Mouse (Mus musculus): ENCODE measurements around the gene Wfdc21. TPM values are rescaled to one million over a fixed set of nuclear protein-coding genes. Genes with fewer than 3 reads are reported as not detected.
A peak's percentile ranks its signal among the peaks of the same experiment; 100 is the strongest.

Gene Wfdc21
- total and polyA plus RNA-seq, 2 experiments from 2014 or later: not detected

- Histone ChIP-seq H3K9me3 (ENCODE audit: low read length) (no peaks in the 10 kb centered on the region), H3K27ac (ENCODE audit: low read depth, low read length) (no peak overlapping the region), H3K9ac (no peak overlapping the region), H3K36me3 (ENCODE audit: insufficient read depth) (peaks cover 94% of the 10 kb centered on the region), H3K4me2 (ENCODE audit: low read depth) (no peak overlapping the region), H3K4me1 (ENCODE audit: insufficient read depth) (no peaks in the 10 kb centered on the region), H3K4me3 (ENCODE audit: low read depth, low read length) (no peak overlapping the region), H3K27me3 (ENCODE audit: insufficient read depth, low read length) (no peaks in the 10 kb centered on the region)
- WGBS: 95% methylated on average over 11 of the region's 11 CpGs
- DNase-seq: no peak
- no peak for ATAC-seq
- TF ChIP-seq CTCF (IDR thresholded peaks at IDR 0.05; ENCODE audit: low read depth): no peak
These were observed 27.6 kb downstream of the Wfdc21 start for GRCm38 (mm10) chr11:83774324-83774723.

DNA sequence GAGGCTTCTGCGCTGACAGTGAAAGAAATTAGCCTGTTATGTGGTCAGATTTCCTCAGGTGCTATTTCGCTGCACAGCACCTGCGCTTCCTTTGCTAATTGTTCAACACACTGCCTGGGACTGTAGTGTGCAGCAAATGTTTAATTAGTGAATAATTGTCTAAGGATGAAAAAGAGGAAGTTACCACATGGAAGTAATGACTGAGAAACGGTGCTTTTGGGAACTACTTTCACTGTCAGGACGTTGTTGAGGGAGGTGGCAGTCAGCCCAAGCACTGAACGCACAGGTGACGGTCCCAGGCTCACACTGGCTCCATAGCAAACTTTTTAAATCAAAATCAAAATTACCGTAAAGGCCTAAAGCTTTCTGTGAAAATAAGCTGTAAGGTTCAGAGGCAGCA, 30.1 kb downstream of the Wfdc21 start:
- no peak for DNase-seq
- Histone ChIP-seq H3K4me2 (ENCODE audit: low read depth) (no peak overlapping the region), H3K4me1 (ENCODE audit: insufficient read depth) (no peaks in the 10 kb centered on the region), H3K36me3 (ENCODE audit: insufficient read depth) (peaks cover 95% of the 10 kb centered on the region), H3K27me3 (ENCODE audit: insufficient read depth, low read length) (no peaks in the 10 kb centered on the region), H3K9me3 (ENCODE audit: low read length) (no peaks in the 10 kb centered on the region), H3K4me3 (ENCODE audit: low read depth, low read length) (no peak overlapping the region), H3K9ac (no peak overlapping the region), H3K27ac (ENCODE audit: low read depth, low read length) (no peak overlapping the region)
- TF ChIP-seq CTCF (IDR thresholded peaks at IDR 0.05; ENCODE audit: low read depth): no peak
- WGBS: 86% methylated on average over 8 of the region's 8 CpGs
- ATAC-seq: no peak

GRCm38 (mm10) chr11:83783931-83784600, 37.3 kb downstream of the Wfdc21 start:
- 75% methylated on average over 14 of the region's 14 CpGs for WGBS
- no peak for DNase-seq

DNA sequence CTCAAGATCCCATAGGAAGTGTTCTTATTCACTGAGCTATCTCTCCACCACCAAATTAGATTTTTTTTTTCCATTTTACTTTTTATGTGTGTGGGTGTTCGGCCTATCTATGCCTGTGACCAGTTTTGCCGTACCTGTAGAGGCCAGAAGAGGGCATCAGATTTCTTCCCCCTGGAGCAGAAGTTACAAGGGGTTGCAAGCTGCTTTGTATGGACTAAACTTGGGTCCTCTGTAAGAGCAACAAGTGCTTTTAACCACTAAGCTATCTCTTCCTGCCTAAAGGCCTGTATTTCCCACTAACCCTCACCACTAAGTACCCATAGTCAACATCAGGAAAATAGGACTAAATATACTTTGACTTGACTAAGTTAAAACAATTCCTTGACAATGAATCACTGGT, 37.9 kb downstream of the Wfdc21 start:
- no peaks in the 10 kb centered on the region for H3K27me3 ChIP-seq (ENCODE audit: insufficient read depth, low read length)
- ATAC-seq (no peak), DNase-seq (no peak)
- no peak overlapping the region for H3K4me2 ChIP-seq (ENCODE audit: low read depth)
- peaks cover 40% of the 10 kb centered on the region for H3K36me3 ChIP-seq (ENCODE audit: insufficient read depth)
- peak; percentile 28; the same call in 1 of the 2 replicates for TF ChIP-seq CTCF (IDR thresholded peaks at IDR 0.05; ENCODE audit: low read depth)
- no peaks in the 10 kb centered on the region for H3K4me1 ChIP-seq (ENCODE audit: insufficient read depth)
- 92% methylated on average over 2 of the region's 2 CpGs for WGBS
- H3K4me3 ChIP-seq (ENCODE audit: low read depth, low read length): no peak overlapping the region
- no peaks in the 10 kb centered on the region for H3K9me3 ChIP-seq (ENCODE audit: low read length)
- no peak overlapping the region for H3K27ac ChIP-seq (ENCODE audit: low read depth, low read length)
- no peak overlapping the region for H3K9ac ChIP-seq

More at GRCm38 (mm10) chr11:83783931-83784600, 37.3 kb downstream of the Wfdc21 start:
- Histone ChIP-seq H3K27ac (ENCODE audit: low read depth, low read length) (no peak overlapping the region), H3K9ac (no peak overlapping the region), H3K4me2 (ENCODE audit: low read depth) (no peak overlapping the region), H3K36me3 (ENCODE audit: insufficient read depth) (peaks cover 46% of the 10 kb centered on the region), H3K4me3 (ENCODE audit: low read depth, low read length) (no peak overlapping the region), H3K9me3 (ENCODE audit: low read length) (no peaks in the 10 kb centered on the region), H3K4me1 (ENCODE audit: insufficient read depth) (no peaks in the 10 kb centered on the region), H3K27me3 (ENCODE audit: insufficient read depth, low read length) (no peaks in the 10 kb centered on the region)
- no peak for TF ChIP-seq CTCF (IDR thresholded peaks at IDR 0.05; ENCODE audit: low read depth)
- ATAC-seq: no peak

DNA sequence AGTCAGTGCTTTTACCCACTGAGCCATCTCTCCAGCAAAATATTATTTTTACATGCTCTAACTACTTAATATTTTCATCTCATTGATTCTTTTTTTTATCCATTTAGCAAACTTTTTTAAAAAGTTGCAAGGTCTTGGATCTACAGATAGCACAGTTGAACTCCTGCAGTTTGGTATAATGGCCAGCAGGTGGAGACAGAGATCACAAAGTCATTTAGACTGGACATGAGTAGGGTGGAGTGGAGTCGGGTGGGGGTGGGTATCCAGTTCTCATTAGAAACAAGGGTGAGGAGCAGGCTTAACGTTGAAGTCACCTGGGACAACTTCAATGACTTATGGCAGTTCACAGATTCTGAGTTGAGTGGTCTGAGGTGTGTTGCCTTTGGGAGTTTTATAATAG, 38.6 kb downstream of the Wfdc21 start:
- Histone ChIP-seq H3K9ac (no peak overlapping the region), H3K27me3 (ENCODE audit: insufficient read depth, low read length) (no peaks in the 10 kb centered on the region), H3K27ac (ENCODE audit: low read depth, low read length) (no peak overlapping the region), H3K4me3 (ENCODE audit: low read depth, low read length) (no peak overlapping the region), H3K4me2 (ENCODE audit: low read depth) (no peak overlapping the region), H3K36me3 (ENCODE audit: insufficient read depth) (peaks cover 33% of the 10 kb centered on the region), H3K9me3 (ENCODE audit: low read length) (no peaks in the 10 kb centered on the region), H3K4me1 (ENCODE audit: insufficient read depth) (no peaks in the 10 kb centered on the region)
- TF ChIP-seq CTCF (IDR thresholded peaks at IDR 0.05; ENCODE audit: low read depth): peak; percentile 89
- DNase-seq (peak; percentile 85), ATAC-seq (peak; percentile 69)
- 6% methylated on average over 2 of the region's 2 CpGs for WGBS

DNA sequence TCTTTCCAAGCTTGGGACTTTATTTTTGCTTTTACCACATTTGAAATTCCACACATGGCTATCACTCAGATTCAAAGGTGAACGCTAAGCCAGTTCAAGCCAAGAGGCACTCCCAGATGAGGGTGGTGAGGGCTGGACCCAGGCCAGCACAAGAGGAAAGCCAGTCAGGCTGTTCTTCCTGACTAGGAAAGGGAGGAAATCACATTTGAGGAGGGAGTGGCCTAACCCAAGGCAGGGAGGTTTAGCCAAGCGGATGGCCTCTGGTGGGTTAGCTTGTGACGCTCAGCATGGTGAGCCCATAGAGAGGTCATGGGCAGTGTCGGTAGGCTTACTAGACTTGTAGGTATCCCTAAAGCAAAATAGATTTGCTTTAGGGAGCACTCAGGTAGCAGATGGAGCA, 40.1 kb downstream of the Wfdc21 start:
- DNase-seq (no peak), ATAC-seq (no peak)
- Histone ChIP-seq H3K36me3 (ENCODE audit: insufficient read depth) (peaks cover 18% of the 10 kb centered on the region), H3K4me1 (ENCODE audit: insufficient read depth) (no peaks in the 10 kb centered on the region), H3K27me3 (ENCODE audit: insufficient read depth, low read length) (no peaks in the 10 kb centered on the region), H3K27ac (ENCODE audit: low read depth, low read length) (no peak overlapping the region), H3K9ac (no peak overlapping the region), H3K4me3 (ENCODE audit: low read depth, low read length) (no peak overlapping the region), H3K9me3 (ENCODE audit: low read length) (no peaks in the 10 kb centered on the region), H3K4me2 (ENCODE audit: low read depth) (no peak overlapping the region)
- 78% methylated on average over 4 of the region's 4 CpGs for WGBS
- no peak for TF ChIP-seq CTCF (IDR thresholded peaks at IDR 0.05; ENCODE audit: low read depth)

GRCm38 (mm10) chr11:83787401-83788021, 40.8 kb downstream of the Wfdc21 start:
- Histone ChIP-seq H3K4me2 (ENCODE audit: low read depth) (no peak overlapping the region), H3K4me1 (ENCODE audit: insufficient read depth) (no peaks in the 10 kb centered on the region), H3K36me3 (ENCODE audit: insufficient read depth) (peaks cover 14% of the 10 kb centered on the region), H3K27me3 (ENCODE audit: insufficient read depth, low read length) (no peaks in the 10 kb centered on the region), H3K9me3 (ENCODE audit: low read length) (no peaks in the 10 kb centered on the region), H3K27ac (ENCODE audit: low read depth, low read length) (no peak overlapping the region), H3K9ac (no peak overlapping the region), H3K4me3 (ENCODE audit: low read depth, low read length) (no peak overlapping the region)
- DNase-seq (no peak), ATAC-seq (no peak)
- no peak for TF ChIP-seq CTCF (IDR thresholded peaks at IDR 0.05; ENCODE audit: low read depth)
- WGBS: 86% methylated on average over 15 of the region's 15 CpGs
